Mouse (Mus musculus): Measurements from ENCODE around the gene Mfng.

- no peak for TF ChIP-seq POLR2A (IDR thresholded peaks at IDR 0.05; ENCODE audit: borderline replicate concordance, extremely low read depth, low read depth, low read length)
- no peak for TF ChIP-seq CTCF (IDR thresholded peaks at IDR 0.05; ENCODE audit: insufficient read depth, low read length)
Measured at GRCm38 (mm10) chr15:78730315-78731049, 42.8 kb downstream of the Mfng start.

Data from lung, adult 2 months (tissue).